Mouse (Mus musculus): ENCODE data around the gene Ackr3. TPM values are rescaled to one million over a fixed set of nuclear protein-coding genes. Genes with fewer than 3 reads are reported as not detected.

The Ackr3 gene
- polyA plus RNA-seq, 1 experiment = not detected

GRCm38 (mm10) chr1:90242444-90242989 lies 38.7 kb downstream of the Ackr3 start:
- 92% methylated on average over 8 of the region's 8 CpGs for WGBS
- no peak for TF ChIP-seq CTCF (IDR thresholded peaks at IDR 0.05; ENCODE audit: insufficient read depth, low read depth, low read length)
- no peak for TF ChIP-seq POLR2A (IDR thresholded peaks at IDR 0.05; ENCODE audit: insufficient read depth, low read depth, low read length)
- H3K27ac ChIP-seq (ENCODE audit: insufficient read depth, low read depth, low read length) = no peak overlapping the region
- H3K4me1 ChIP-seq (ENCODE audit: control insufficient read depth, insufficient read depth, low read length) = no peaks in the 10 kb centered on the region
- no peak overlapping the region for H3K4me3 ChIP-seq (ENCODE audit: insufficient read depth, low read depth, low read length)

DNA sequence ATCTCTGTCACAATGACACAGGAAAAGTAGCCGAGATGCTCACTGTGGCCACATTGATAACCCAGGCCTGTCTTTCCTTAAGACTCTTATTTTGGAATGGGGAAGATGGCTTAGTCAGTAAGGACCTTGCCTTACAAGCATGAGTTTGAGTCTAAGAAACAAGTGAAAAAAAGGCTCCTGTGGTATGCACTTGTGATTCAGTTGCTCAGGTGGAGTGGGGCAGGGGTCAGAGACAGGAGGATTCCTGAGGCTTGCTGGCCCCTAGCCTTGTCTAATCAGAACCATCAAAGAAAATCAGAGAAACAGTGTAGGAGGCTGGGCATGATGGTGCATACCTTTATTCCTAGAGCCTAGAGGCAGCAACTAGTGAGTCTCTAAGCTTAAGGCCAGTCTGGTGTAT lies 40.8 kb downstream of the Ackr3 start:
- 89% methylated on average over 1 of the region's 1 CpGs for WGBS
- TF ChIP-seq POLR2A (IDR thresholded peaks at IDR 0.05; ENCODE audit: insufficient read depth, low read depth, low read length) (no peak), CTCF (IDR thresholded peaks at IDR 0.05; ENCODE audit: insufficient read depth, low read depth, low read length) (no peak)
- Histone ChIP-seq H3K4me3 (ENCODE audit: insufficient read depth, low read depth, low read length) (no peak overlapping the region), H3K27ac (ENCODE audit: insufficient read depth, low read depth, low read length) (no peak overlapping the region), H3K4me1 (ENCODE audit: control insufficient read depth, insufficient read depth, low read length) (no peaks in the 10 kb centered on the region)

- Histone ChIP-seq H3K27ac (ENCODE audit: insufficient read depth, low read depth, low read length) (no peak overlapping the region), H3K4me3 (ENCODE audit: insufficient read depth, low read depth, low read length) (no peak overlapping the region), H3K4me1 (ENCODE audit: control insufficient read depth, insufficient read depth, low read length) (no peaks in the 10 kb centered on the region)
- no peak for TF ChIP-seq CTCF (IDR thresholded peaks at IDR 0.05; ENCODE audit: insufficient read depth, low read depth, low read length)
- TF ChIP-seq POLR2A (IDR thresholded peaks at IDR 0.05; ENCODE audit: insufficient read depth, low read depth, low read length) = no peak
- 94% methylated on average over 7 of the region's 7 CpGs for WGBS
Observed at GRCm38 (mm10) chr1:90245533-90245932, 41.8 kb downstream of the Ackr3 start.

DNA sequence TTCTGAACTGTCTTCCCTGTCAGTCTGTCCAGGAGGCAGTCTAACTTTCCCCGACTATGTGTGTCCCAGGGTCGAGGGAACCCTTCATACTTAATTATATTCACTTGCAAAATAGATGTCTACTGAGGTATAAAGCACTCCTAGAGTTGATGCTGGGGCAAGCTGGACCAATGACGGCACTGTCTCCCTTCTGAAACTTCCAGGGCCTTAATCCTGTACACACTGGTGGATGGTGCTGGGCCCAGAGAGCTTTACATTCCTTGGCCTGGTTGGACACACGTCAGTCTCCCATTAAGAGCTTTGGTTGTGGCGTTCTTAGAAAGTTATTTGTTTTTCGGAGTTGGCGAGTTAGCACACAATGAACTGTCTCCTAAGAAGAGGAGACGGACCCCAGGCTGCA lies 42.3 kb downstream of the Ackr3 start:
- no peaks in the 10 kb centered on the region for H3K4me1 ChIP-seq (ENCODE audit: control insufficient read depth, insufficient read depth, low read length)
- no peak overlapping the region for H3K27ac ChIP-seq (ENCODE audit: insufficient read depth, low read depth, low read length)
- 83% methylated on average over 8 of the region's 8 CpGs for WGBS
- H3K4me3 ChIP-seq (ENCODE audit: insufficient read depth, low read depth, low read length) = no peak overlapping the region
- no peak for TF ChIP-seq POLR2A (IDR thresholded peaks at IDR 0.05; ENCODE audit: insufficient read depth, low read depth, low read length)
- no peak for TF ChIP-seq CTCF (IDR thresholded peaks at IDR 0.05; ENCODE audit: insufficient read depth, low read depth, low read length)

GRCm38 (mm10) chr1:90246800-90247199 lies 43.0 kb downstream of the Ackr3 start:
- Histone ChIP-seq H3K4me1 (ENCODE audit: control insufficient read depth, insufficient read depth, low read length) (no peaks in the 10 kb centered on the region), H3K27ac (ENCODE audit: insufficient read depth, low read depth, low read length) (no peak overlapping the region), H3K4me3 (ENCODE audit: insufficient read depth, low read depth, low read length) (no peak overlapping the region)
- 80% methylated on average over 1 of the region's 1 CpGs for WGBS
- TF ChIP-seq POLR2A (IDR thresholded peaks at IDR 0.05; ENCODE audit: insufficient read depth, low read depth, low read length) = no peak
- TF ChIP-seq CTCF (IDR thresholded peaks at IDR 0.05; ENCODE audit: insufficient read depth, low read depth, low read length) = no peak

DNA sequence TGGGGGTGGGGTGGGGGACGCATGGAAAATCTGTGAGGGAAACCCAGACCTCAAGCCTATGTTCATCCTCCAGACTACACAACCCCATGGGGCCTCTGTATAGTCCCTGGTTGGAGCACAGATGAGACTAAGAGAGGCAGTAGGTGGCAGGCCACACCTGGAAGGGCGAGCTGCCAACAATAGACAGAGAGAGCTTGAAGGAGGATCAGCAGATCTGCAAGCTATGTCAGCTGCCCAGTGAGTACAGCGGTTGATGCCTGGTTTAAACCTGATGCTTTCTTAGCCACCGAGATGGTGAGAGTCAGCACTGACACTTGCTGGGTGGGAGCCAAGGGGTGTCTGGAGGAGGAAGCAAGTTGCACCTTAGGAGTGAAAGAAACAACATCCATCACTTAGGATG lies 43.5 kb downstream of the Ackr3 start:
- WGBS = 83% methylated on average over 4 of the region's 4 CpGs
- Histone ChIP-seq H3K4me3 (ENCODE audit: insufficient read depth, low read depth, low read length) (no peak overlapping the region), H3K27ac (ENCODE audit: insufficient read depth, low read depth, low read length) (no peak overlapping the region), H3K4me1 (ENCODE audit: control insufficient read depth, insufficient read depth, low read length) (no peaks in the 10 kb centered on the region)
- TF ChIP-seq POLR2A (IDR thresholded peaks at IDR 0.05; ENCODE audit: insufficient read depth, low read depth, low read length) (no peak), CTCF (IDR thresholded peaks at IDR 0.05; ENCODE audit: insufficient read depth, low read depth, low read length) (no peak)

DNA sequence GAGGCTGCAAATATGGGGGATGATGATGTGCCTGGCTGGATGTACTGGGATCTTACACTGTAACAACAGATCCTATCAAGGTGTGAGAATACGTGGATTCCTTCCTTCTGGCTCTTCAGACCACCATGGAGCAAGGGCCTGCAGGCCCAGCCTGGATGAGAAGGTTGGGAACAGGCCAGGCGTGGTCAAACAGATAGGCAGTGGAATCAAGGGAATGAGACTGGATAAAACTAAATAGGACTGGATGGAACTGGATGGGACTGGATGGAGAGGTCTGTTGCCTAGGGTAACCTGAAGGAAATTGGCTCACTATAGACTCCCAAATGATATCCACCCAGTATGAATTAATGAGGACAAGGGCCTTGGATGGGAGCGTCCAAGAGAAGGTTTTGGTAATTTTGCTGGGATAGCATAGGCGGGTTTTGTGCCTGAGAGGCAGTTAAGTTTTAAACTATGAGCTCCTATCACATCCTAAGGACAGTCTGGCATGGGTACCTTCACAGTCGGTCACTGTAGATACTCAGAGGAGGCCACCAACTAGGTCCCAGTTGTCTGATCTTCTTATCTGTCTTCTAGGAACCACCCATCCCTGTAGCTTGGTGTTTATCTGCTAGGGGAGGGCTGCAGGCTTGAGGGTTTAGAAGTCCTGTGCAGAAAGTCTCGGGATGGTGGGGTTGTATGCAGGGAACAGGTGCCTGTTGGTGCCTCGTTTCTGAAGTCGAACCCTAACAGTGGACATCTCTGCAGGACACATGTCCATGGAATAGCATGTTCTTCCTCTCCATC lies 44.2 kb downstream of the Ackr3 start:
- TF ChIP-seq CTCF (IDR thresholded peaks at IDR 0.05; ENCODE audit: insufficient read depth, low read depth, low read length) (no peak), POLR2A (IDR thresholded peaks at IDR 0.05; ENCODE audit: insufficient read depth, low read depth, low read length) (no peak)
- Histone ChIP-seq H3K4me1 (ENCODE audit: control insufficient read depth, insufficient read depth, low read length) (peaks cover 5% of the 10 kb centered on the region; the same call in 1 of the 2 replicates), H3K4me3 (ENCODE audit: insufficient read depth, low read depth, low read length) (no peak overlapping the region), H3K27ac (ENCODE audit: insufficient read depth, low read depth, low read length) (no peak overlapping the region)
- 98% methylated on average over 8 of the region's 8 CpGs for WGBS

DNA sequence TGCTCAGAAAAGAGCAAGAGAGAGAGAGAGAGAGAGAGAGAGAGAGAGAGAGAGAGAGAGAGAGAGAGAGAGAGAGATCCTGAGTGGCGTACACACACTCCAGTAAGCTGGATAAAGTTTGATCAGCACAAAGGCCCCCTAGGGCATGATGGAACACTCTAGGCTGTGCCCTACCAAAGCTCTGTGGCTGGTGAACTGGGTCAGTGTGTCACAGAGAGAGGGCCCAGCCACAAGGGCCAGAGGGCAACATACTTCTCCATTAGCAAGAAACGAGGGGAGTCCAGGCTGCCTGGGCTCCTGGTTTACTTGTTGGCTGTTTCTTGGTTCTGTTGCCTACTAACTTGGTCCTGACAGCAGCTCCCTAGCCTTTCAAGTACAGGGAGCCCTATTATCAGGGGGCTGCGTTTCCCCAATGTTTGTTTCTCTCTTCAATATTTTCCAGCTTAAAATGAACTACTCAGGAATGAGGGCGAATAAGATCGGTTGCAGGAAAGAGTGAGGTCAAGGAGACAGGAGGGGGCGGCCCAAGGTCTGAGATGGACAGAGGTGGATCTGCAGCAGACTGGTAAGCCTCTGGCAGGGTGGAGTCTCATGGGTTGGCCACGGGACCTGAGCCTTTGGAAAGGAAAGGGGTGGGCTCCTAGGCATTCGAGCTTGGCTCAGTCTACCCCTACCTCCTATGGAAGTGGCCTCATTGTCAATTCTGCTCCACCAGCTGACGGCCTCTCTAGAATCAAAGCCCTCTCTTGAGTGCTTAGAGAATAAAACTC lies 45.4 kb downstream of the Ackr3 start:
- 78% methylated on average over 9 of the region's 9 CpGs for WGBS
- no peak overlapping the region for H3K27ac ChIP-seq (ENCODE audit: insufficient read depth, low read depth, low read length)
- peaks cover 10% of the 10 kb centered on the region for H3K4me1 ChIP-seq (ENCODE audit: control insufficient read depth, insufficient read depth, low read length)
- no peak overlapping the region for H3K4me3 ChIP-seq (ENCODE audit: insufficient read depth, low read depth, low read length)
- no peak for TF ChIP-seq POLR2A (IDR thresholded peaks at IDR 0.05; ENCODE audit: insufficient read depth, low read depth, low read length)
- no peak for TF ChIP-seq CTCF (IDR thresholded peaks at IDR 0.05; ENCODE audit: insufficient read depth, low read depth, low read length)

DNA sequence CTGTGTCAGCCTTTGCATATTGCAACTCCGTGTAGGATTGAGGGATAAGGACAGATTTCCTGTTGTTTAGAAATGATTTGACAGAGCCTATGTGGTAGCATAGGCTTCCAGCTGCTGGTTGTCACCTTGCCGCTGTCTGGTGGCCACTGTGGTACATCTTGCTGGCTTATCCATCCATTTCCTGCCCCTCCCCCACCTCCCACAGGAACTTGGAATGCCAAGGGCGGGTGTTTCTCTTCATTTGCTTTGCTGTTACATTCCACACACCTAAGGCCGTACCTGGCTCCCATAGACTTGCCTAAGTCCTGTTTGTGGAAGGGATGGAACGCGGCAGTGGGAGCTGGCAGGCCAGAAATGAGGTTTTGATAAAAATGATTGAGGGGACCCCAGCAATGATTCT lies 46.6 kb downstream of the Ackr3 start:
- no peak overlapping the region for H3K4me3 ChIP-seq (ENCODE audit: insufficient read depth, low read depth, low read length)
- TF ChIP-seq POLR2A (IDR thresholded peaks at IDR 0.05; ENCODE audit: insufficient read depth, low read depth, low read length) = no peak
- TF ChIP-seq CTCF (IDR thresholded peaks at IDR 0.05; ENCODE audit: insufficient read depth, low read depth, low read length) = no peak
- H3K27ac ChIP-seq (ENCODE audit: insufficient read depth, low read depth, low read length) = no peak overlapping the region
- 93% methylated on average over 6 of the region's 6 CpGs for WGBS
- H3K4me1 ChIP-seq (ENCODE audit: control insufficient read depth, insufficient read depth, low read length) = peaks cover 16% of the 10 kb centered on the region
